Mouse (Mus musculus): ENCODE data around the gene Gm14692. TPM values are rescaled to one million over a fixed set of nuclear protein-coding genes. Genes with fewer than 3 reads are reported as not detected.

Gm14692 gene
- polyA plus RNA-seq (2015; fragmentation: Nextera tagmentation; extraction: Ambion mirVana), result not detected in 2 replicates

GRCm38 (mm10) chrX:67695398-67695797 is at the start of gene Gm14692:
TSS of gene Gm14692 (plus strand) at chrX:67695698.

GRCm38 (mm10) chrX:67693462-67693861 is 2.0 kb upstream of the Gm14692 start, which contains the start of gene Gm1140:
TSS of gene Gm1140 (minus strand) at chrX:67693562.

Other genes with a start within 250 kb of the Gm14692 start
- gene Gm1140, start 2.1 kb upstream of the Gm14692 start, polyA plus RNA-seq (2015; fragmentation: Nextera tagmentation; extraction: Ambion mirVana), result not detected in 2 replicates
- gene 4933436I01Rik, start 225.8 kb downstream of the Gm14692 start, polyA plus RNA-seq (2015; fragmentation: Nextera tagmentation; extraction: Ambion mirVana), result not detected in 2 replicates